Mouse (Mus musculus) stomach, postnatal 0 days (tissue): ENCODE data around the gene Dixdc1.

Experiments used
- CTCF ChIP-seq: IDR thresholded peaks from 2 replicates; pipeline ENCODE4 v1.5.1; 2016; ENCODE audit warnings: antibody characterized with exemption, low read depth, mild to moderate bottlenecking, moderate library complexity
- EP300 ChIP-seq: optimal IDR thresholded peaks from 2 replicates; pipeline ENCODE3; 2016; ENCODE audit warnings: antibody characterized with exemption

DNA sequence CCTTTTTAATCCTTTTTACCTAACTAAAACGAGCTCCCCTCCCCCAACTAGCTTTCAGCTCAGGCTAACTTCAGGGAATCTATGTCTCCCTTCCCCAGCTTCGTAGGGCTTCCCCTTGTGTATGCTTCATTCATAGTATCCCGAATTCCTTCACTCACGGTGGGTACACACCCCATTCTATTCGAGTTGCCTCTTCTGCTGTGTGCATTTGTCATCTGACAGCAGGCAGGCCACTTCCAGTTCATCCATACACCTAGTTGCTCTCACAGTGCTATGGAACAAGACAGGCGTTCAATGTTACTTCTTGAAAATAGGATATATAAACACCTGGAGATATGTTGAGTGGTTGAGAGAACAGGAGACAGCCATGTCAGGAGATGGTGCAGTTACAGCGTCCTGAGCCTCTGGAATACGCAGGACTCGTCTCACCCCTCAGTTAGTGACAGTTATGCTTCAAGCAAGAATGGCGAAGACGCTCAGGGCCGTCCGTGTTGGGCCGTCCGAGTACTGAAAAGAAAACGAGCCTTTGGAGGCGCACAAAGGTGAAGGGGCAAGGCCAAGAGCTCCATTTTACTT is 28.3 kb upstream of the Dixdc1 start:
- no peak for TF ChIP-seq CTCF
- no peak for TF ChIP-seq EP300
